Mouse (Mus musculus) lung, postnatal 0 days (tissue): ENCODE data around the gene Sorbs1. TPM values are rescaled to one million over a fixed set of nuclear protein-coding genes. Genes with fewer than 3 reads are reported as not detected.
A peak's percentile ranks its signal among the peaks of the same experiment; 100 is the strongest.

Source experiments
- ATAC-seq: fragments of 200-750 bp; cut with Nextera tagmentation; 2 replicates; pipeline ENCODE4 v1.8.0; 2017; ENCODE audit warnings: moderate library complexity
- DNase-seq: peaks from one replicate; pipeline ENCODE4 v3.0.0-alpha.2; 2016; ENCODE audit warnings: low spot score
- H3K27ac ChIP-seq: fragments of 300-500 bp; sonication (generic); 2 replicates; pipeline ENCODE4 v1.5.1; 2014; ENCODE audit warnings: antibody characterized with exemption, mild to moderate bottlenecking, low read length, mixed read lengths
- H3K27me3 ChIP-seq: fragments of 300-500 bp; sonication (generic); replicated peaks from 2 replicates; pipeline ENCODE4 v1.6.1; 2014; ENCODE audit warnings: low read length, mixed read lengths; ENCODE audit not compliant: insufficient read depth
- H3K36me3 ChIP-seq: fragments of 300-500 bp; sonication (generic); 2 replicates; pipeline ENCODE4 v1.6.1; 2014; ENCODE audit warnings: low read length, mixed read lengths; ENCODE audit not compliant: insufficient read depth
- H3K4me1 ChIP-seq: fragments of 300-500 bp; sonication (generic); 2 replicates; pipeline ENCODE4 v1.6.1; 2014; ENCODE audit warnings: antibody characterized with exemption, low read depth, low read length, mixed read lengths; ENCODE audit not compliant: insufficient read depth
- H3K4me2 ChIP-seq: fragments of 300-500 bp; sonication (generic); replicated peaks from 2 replicates; pipeline ENCODE4 v1.6.1; 2014; ENCODE audit warnings: low read depth, mild to moderate bottlenecking, low read length, moderate library complexity, mixed read lengths
- H3K4me3 ChIP-seq: fragments of 300-500 bp; sonication (generic); 2 replicates; pipeline ENCODE4 v1.5.1; 2014; ENCODE audit warnings: low read depth, low read length
- H3K9ac ChIP-seq: fragments of 300-500 bp; sonication (generic); replicated peaks from 2 replicates; pipeline ENCODE4 v1.6.1; 2014; ENCODE audit warnings: low read depth, mild to moderate bottlenecking
- H3K9me3 ChIP-seq: fragments of 300-500 bp; sonication (generic); 2 replicates; pipeline ENCODE4 v1.6.1; 2016; ENCODE audit warnings: low read length, mixed read lengths
- CTCF ChIP-seq: IDR thresholded peaks from 2 replicates; pipeline ENCODE4 v1.5.1; 2016; ENCODE audit warnings: antibody characterized with exemption, mild to moderate bottlenecking
- EP300 ChIP-seq: IDR thresholded peaks from 2 replicates; pipeline ENCODE4 v1.6.1; 2016; ENCODE audit warnings: antibody characterized with exemption, mild to moderate bottlenecking, control low read depth
- WGBS: fragments of 180-500 bp; shearing (Covaris S2); extraction: QIAGEN DNeasy Blood & Tissue Kit; methylation state at CpG from one replicate; pipeline ENCODE4 v1.1.7; 2014; 5-methylcytosine and 5-hydroxymethylcytosine counted together
- polyA plus RNA-seq: library from polyadenylated mRNA; unstranded; fragments of >200 nt; fragmentation: Nextera tagmentation; extraction: Ambion mirVana; gene quantifications from 2 replicates; pipeline ENCODE4 v1.2.1, GENCODE M21; 2015

Sorbs1 gene
- polyA plus RNA-seq, 1 experiment from 2014 or later: 36.4 TPM

- 85% methylated on average over 2 of the region's 2 CpGs for WGBS
- Histone ChIP-seq H3K9me3 (no peaks in the 10 kb centered on the region), H3K36me3 (no peaks in the 10 kb centered on the region), H3K4me3 (no peak overlapping the region), H3K27ac (no peak overlapping the region), H3K4me2 (no peak overlapping the region), H3K9ac (no peak overlapping the region), H3K4me1 (peaks cover 17% of the 10 kb centered on the region; the same call in 1 of the 2 replicates), H3K27me3 (no peaks in the 10 kb centered on the region)
- no peak for TF ChIP-seq CTCF
- no peak for TF ChIP-seq EP300
- no peak for DNase-seq
- no peak for ATAC-seq
Observed at GRCm38 (mm10) chr19:40491442-40491841, 22.1 kb downstream of the Sorbs1 start.

- Histone ChIP-seq H3K9ac (no peak overlapping the region), H3K4me1 (peaks cover 17% of the 10 kb centered on the region; the same call in 1 of the 2 replicates), H3K4me2 (no peak overlapping the region), H3K27me3 (no peaks in the 10 kb centered on the region), H3K36me3 (no peaks in the 10 kb centered on the region), H3K27ac (peak overlapping the region; percentile 39; the same call in 1 of the 2 replicates), H3K9me3 (no peaks in the 10 kb centered on the region), H3K4me3 (no peak overlapping the region)
- DNase-seq: peak; percentile 74
- peak; percentile 35 for ATAC-seq
- WGBS: 42% methylated on average over 8 of the region's 8 CpGs
- peak; percentile 82 for TF ChIP-seq EP300
- TF ChIP-seq CTCF: peak; percentile 45
Observed at GRCm38 (mm10) chr19:40490765-40491164, 22.8 kb downstream of the Sorbs1 start.

DNA sequence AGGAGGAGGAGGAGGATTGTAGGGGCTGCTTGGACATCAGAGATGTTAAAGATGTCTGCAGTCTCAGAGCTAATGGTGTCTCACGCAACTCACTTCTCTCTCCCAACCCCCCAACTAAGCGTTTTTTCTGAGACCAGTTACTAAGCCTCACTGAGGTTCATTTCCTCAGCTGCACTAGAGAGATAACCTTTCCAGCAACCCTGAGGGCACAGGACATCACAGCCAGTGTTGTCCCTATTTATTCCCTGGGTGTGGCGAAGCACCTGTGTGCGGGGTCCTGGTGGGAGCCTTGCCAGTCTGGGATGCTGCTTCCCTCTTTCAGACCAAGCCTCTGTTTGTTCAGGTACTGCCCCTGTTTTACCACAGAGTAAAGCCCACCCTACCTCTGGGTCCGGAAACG is 23.9 kb downstream of the Sorbs1 start:
- H3K27ac ChIP-seq: peak overlapping the region; percentile 59; the same call in 1 of the 2 replicates
- H3K4me3 ChIP-seq: no peak overlapping the region
- WGBS: 53% methylated on average over 6 of the region's 6 CpGs
- no peak for ATAC-seq
- no peaks in the 10 kb centered on the region for H3K36me3 ChIP-seq
- H3K9ac ChIP-seq: no peak overlapping the region
- H3K4me1 ChIP-seq: peaks cover 17% of the 10 kb centered on the region; the same call in 1 of the 2 replicates
- H3K4me2 ChIP-seq: no peak overlapping the region
- H3K9me3 ChIP-seq: no peaks in the 10 kb centered on the region
- TF ChIP-seq EP300 (no peak), CTCF (no peak)
- no peak for DNase-seq
- H3K27me3 ChIP-seq: no peaks in the 10 kb centered on the region

DNA sequence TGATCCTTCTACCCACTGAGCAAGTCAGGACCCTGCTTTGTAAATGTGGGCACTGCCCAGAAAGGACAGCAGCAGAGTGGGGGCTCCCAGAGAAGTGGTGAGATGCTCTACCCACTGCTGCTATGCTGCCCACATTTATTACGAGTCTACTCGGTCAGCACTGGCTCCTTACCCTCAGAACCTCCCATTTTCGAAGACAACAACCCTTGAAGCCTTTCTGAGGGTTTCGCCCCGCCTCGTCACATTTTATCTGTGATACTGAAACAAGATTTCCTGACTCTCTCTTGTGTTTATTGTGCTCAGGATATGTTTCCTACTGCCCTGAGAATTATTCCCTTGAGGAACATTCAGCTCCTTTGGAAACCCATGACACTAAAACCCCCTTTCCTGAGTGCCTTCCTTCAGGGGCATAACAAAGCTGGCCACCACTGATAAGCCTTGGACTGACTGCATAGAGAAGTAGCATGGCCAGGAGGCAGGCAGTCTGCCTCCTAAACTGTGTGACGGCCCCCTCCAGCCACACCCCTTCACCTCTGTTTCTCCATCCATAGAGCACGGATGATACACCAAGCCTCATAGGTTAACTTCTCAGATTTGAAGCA is 24.6 kb downstream of the Sorbs1 start:
- H3K4me1 ChIP-seq: peaks cover 17% of the 10 kb centered on the region; the same call in 1 of the 2 replicates
- TF ChIP-seq EP300: peak; percentile 96
- TF ChIP-seq CTCF: no peak
- ATAC-seq: peak; percentile 78
- H3K27me3 ChIP-seq: no peaks in the 10 kb centered on the region
- no peaks in the 10 kb centered on the region for H3K9me3 ChIP-seq
- H3K9ac ChIP-seq: no peak overlapping the region
- 37% methylated on average over 8 of the region's 8 CpGs for WGBS
- peak overlapping the region; percentile 71 for H3K27ac ChIP-seq
- H3K4me2 ChIP-seq: no peak overlapping the region
- H3K36me3 ChIP-seq: no peaks in the 10 kb centered on the region
- H3K4me3 ChIP-seq: no peak overlapping the region
- DNase-seq: peak; percentile 68

- Histone ChIP-seq H3K9me3 (no peaks in the 10 kb centered on the region), H3K36me3 (no peaks in the 10 kb centered on the region), H3K9ac (no peak overlapping the region), H3K27me3 (no peaks in the 10 kb centered on the region), H3K4me3 (no peak overlapping the region), H3K4me1 (peaks cover 17% of the 10 kb centered on the region; the same call in 1 of the 2 replicates), H3K4me2 (peak overlapping the region; percentile 32), H3K27ac (peak overlapping the region; percentile 71)
- peak; percentile 77 for DNase-seq
- peak; percentile 65 for ATAC-seq
- no peak for TF ChIP-seq EP300
- no peak for TF ChIP-seq CTCF
- WGBS: 17% methylated on average over 11 of the region's 11 CpGs
Observed at GRCm38 (mm10) chr19:40487561-40487960, 26.0 kb downstream of the Sorbs1 start.

GRCm38 (mm10) chr19:40481115-40481514 is 32.5 kb downstream of the Sorbs1 start:
- Histone ChIP-seq H3K9me3 (no peaks in the 10 kb centered on the region), H3K9ac (no peak overlapping the region), H3K4me2 (no peak overlapping the region), H3K36me3 (no peaks in the 10 kb centered on the region), H3K4me1 (peaks cover 12% of the 10 kb centered on the region; the same call in 1 of the 2 replicates), H3K27me3 (no peaks in the 10 kb centered on the region), H3K4me3 (no peak overlapping the region), H3K27ac (no peak overlapping the region)
- ATAC-seq (no peak), DNase-seq (no peak)
- no peak for TF ChIP-seq EP300
- no peak for TF ChIP-seq CTCF
- 55% methylated on average over 6 of the region's 6 CpGs for WGBS
